Mouse (Mus musculus): ENCODE measurements at regions not wholly inside any gene's neighbourhood (a gene's known extent, or its start where the extent isn't known, plus 50 kb on each side); places are given as distances from the start of the nearest gene placed in this dataset.

- no peak overlapping the region for H3K4me3 ChIP-seq
- no peaks in the 10 kb centered on the region for H3K9me3 ChIP-seq
- WGBS: 50% methylated on average over 1 of the region's 1 CpGs
- H3K27ac ChIP-seq: no peak overlapping the region
- no peaks in the 10 kb centered on the region for H3K27me3 ChIP-seq (ENCODE audit: insufficient read depth, poor library complexity, severe bottlenecking)
- H3K4me1 ChIP-seq (replicated peaks): no peaks in the 10 kb centered on the region
- DNase-seq (ENCODE audit: low spot score): no peak
- no peaks in the 10 kb centered on the region for H3K36me3 ChIP-seq
Observed at GRCm38 (mm10) chr8:82618668-82619067, 155.3 kb downstream of the Zfp330 start.

- Histone ChIP-seq H3K27ac (no peak overlapping the region), H3K4me1 (replicated peaks) (no peaks in the 10 kb centered on the region), H3K9me3 (no peaks in the 10 kb centered on the region), H3K4me3 (no peak overlapping the region), H3K36me3 (no peaks in the 10 kb centered on the region), H3K27me3 (ENCODE audit: insufficient read depth, poor library complexity, severe bottlenecking) (no peaks in the 10 kb centered on the region)
- 62% methylated on average over 3 of the region's 3 CpGs for WGBS
- DNase-seq (ENCODE audit: low spot score): no peak
Observed at GRCm38 (mm10) chr8:82601556-82601955, 172.4 kb downstream of the Zfp330 start.

GRCm38 (mm10) chr8:82573434-82573833 is 170.4 kb upstream of the Il15 start:
- WGBS: 86% methylated on average over 1 of the region's 1 CpGs
- no peaks in the 10 kb centered on the region for H3K4me1 ChIP-seq (replicated peaks)
- H3K9me3 ChIP-seq: no peaks in the 10 kb centered on the region
- no peak for DNase-seq (ENCODE audit: low spot score)
- no peak overlapping the region for H3K27ac ChIP-seq
- no peaks in the 10 kb centered on the region for H3K36me3 ChIP-seq
- H3K27me3 ChIP-seq (ENCODE audit: insufficient read depth, poor library complexity, severe bottlenecking): no peaks in the 10 kb centered on the region
- no peak overlapping the region for H3K4me3 ChIP-seq

- Histone ChIP-seq H3K4me3 (no peak overlapping the region), H3K27ac (no peak overlapping the region), H3K36me3 (no peaks in the 10 kb centered on the region), H3K27me3 (ENCODE audit: insufficient read depth, poor library complexity, severe bottlenecking) (no peaks in the 10 kb centered on the region), H3K9me3 (no peaks in the 10 kb centered on the region), H3K4me1 (replicated peaks) (no peaks in the 10 kb centered on the region)
- DNase-seq (ENCODE audit: low spot score): no peak
Observed at GRCm38 (mm10) chr8:82538121-82538520, 135.1 kb upstream of the Il15 start.

GRCm38 (mm10) chr8:82529153-82529552 is 126.1 kb upstream of the Il15 start:
- no peaks in the 10 kb centered on the region for H3K4me1 ChIP-seq (replicated peaks)
- WGBS: 88% methylated on average over 3 of the region's 3 CpGs
- no peak for DNase-seq (ENCODE audit: low spot score)
- no peaks in the 10 kb centered on the region for H3K36me3 ChIP-seq
- no peak overlapping the region for H3K4me3 ChIP-seq
- no peaks in the 10 kb centered on the region for H3K27me3 ChIP-seq (ENCODE audit: insufficient read depth, poor library complexity, severe bottlenecking)
- H3K9me3 ChIP-seq: no peaks in the 10 kb centered on the region
- H3K27ac ChIP-seq: no peak overlapping the region

GRCm38 (mm10) chr8:82523866-82524265 is 120.8 kb upstream of the Il15 start:
- DNase-seq (ENCODE audit: low spot score): no peak
- WGBS: 95% methylated on average over 14 of the region's 14 CpGs
- Histone ChIP-seq H3K36me3 (no peaks in the 10 kb centered on the region), H3K4me1 (replicated peaks) (no peaks in the 10 kb centered on the region), H3K9me3 (no peaks in the 10 kb centered on the region), H3K27me3 (ENCODE audit: insufficient read depth, poor library complexity, severe bottlenecking) (no peaks in the 10 kb centered on the region), H3K27ac (no peak overlapping the region), H3K4me3 (no peak overlapping the region)

- no peaks in the 10 kb centered on the region for H3K4me1 ChIP-seq (replicated peaks)
- no peaks in the 10 kb centered on the region for H3K9me3 ChIP-seq
- H3K36me3 ChIP-seq: no peaks in the 10 kb centered on the region
- H3K4me3 ChIP-seq: no peak overlapping the region
- no peak overlapping the region for H3K27ac ChIP-seq
- no peaks in the 10 kb centered on the region for H3K27me3 ChIP-seq (ENCODE audit: insufficient read depth, poor library complexity, severe bottlenecking)
- 83% methylated on average over 2 of the region's 2 CpGs for WGBS
- no peak for DNase-seq (ENCODE audit: low spot score)
Observed at GRCm38 (mm10) chr8:82498496-82498895, 95.5 kb upstream of the Il15 start.

- Histone ChIP-seq H3K27ac (no peak overlapping the region), H3K4me1 (replicated peaks) (peaks cover 5% of the 10 kb centered on the region; the same call in 1 of the 2 replicates), H3K36me3 (no peaks in the 10 kb centered on the region), H3K27me3 (ENCODE audit: insufficient read depth, poor library complexity, severe bottlenecking) (no peaks in the 10 kb centered on the region), H3K4me3 (no peak overlapping the region), H3K9me3 (no peaks in the 10 kb centered on the region)
- 47% methylated on average over 5 of the region's 5 CpGs for WGBS
- no peak for DNase-seq (ENCODE audit: low spot score)
Observed at GRCm38 (mm10) chr8:82477856-82478255, 74.8 kb upstream of the Il15 start.

GRCm38 (mm10) chr8:82477426-82477769 is 74.4 kb upstream of the Il15 start:
- WGBS: 36% methylated on average over 2 of the region's 2 CpGs
- no peak overlapping the region for H3K4me3 ChIP-seq
- H3K27ac ChIP-seq: no peak overlapping the region

GRCm38 (mm10) chr8:82476708-82477425 is 73.8 kb upstream of the Il15 start:
- Histone ChIP-seq H3K36me3 (no peaks in the 10 kb centered on the region), H3K4me1 (replicated peaks) (peaks cover 5% of the 10 kb centered on the region; the same call in 1 of the 2 replicates), H3K27ac (no peak overlapping the region), H3K4me3 (no peak overlapping the region), H3K27me3 (ENCODE audit: insufficient read depth, poor library complexity, severe bottlenecking) (no peaks in the 10 kb centered on the region), H3K9me3 (no peaks in the 10 kb centered on the region)
- WGBS: 72% methylated on average over 7 of the region's 7 CpGs
- DNase-seq (ENCODE audit: low spot score): no peak

More at GRCm38 (mm10) chr8:82477426-82477769, 74.4 kb upstream of the Il15 start:
- H3K27me3 ChIP-seq (ENCODE audit: insufficient read depth, poor library complexity, severe bottlenecking): no peaks in the 10 kb centered on the region
- no peaks in the 10 kb centered on the region for H3K9me3 ChIP-seq
- peaks cover 5% of the 10 kb centered on the region; the same call in 1 of the 2 replicates for H3K4me1 ChIP-seq (replicated peaks)
- DNase-seq (ENCODE audit: low spot score): no peak
- H3K36me3 ChIP-seq: no peaks in the 10 kb centered on the region

GRCm38 (mm10) chr8:82473266-82473665 is 70.2 kb upstream of the Il15 start:
- no peaks in the 10 kb centered on the region for H3K27me3 ChIP-seq (ENCODE audit: insufficient read depth, poor library complexity, severe bottlenecking)
- H3K36me3 ChIP-seq: no peaks in the 10 kb centered on the region
- no peak for DNase-seq (ENCODE audit: low spot score)
- 82% methylated on average over 2 of the region's 2 CpGs for WGBS
- H3K27ac ChIP-seq: no peak overlapping the region
- H3K4me3 ChIP-seq: no peak overlapping the region
- peaks cover 5% of the 10 kb centered on the region; the same call in 1 of the 2 replicates for H3K4me1 ChIP-seq (replicated peaks)
- H3K9me3 ChIP-seq: no peaks in the 10 kb centered on the region

- no peak for DNase-seq (ENCODE audit: low spot score)
- Histone ChIP-seq H3K9me3 (no peaks in the 10 kb centered on the region), H3K4me1 (replicated peaks) (no peaks in the 10 kb centered on the region), H3K36me3 (no peaks in the 10 kb centered on the region), H3K27me3 (ENCODE audit: insufficient read depth, poor library complexity, severe bottlenecking) (no peaks in the 10 kb centered on the region), H3K4me3 (no peak overlapping the region), H3K27ac (no peak overlapping the region)
- WGBS: no CpG with 5 or more reads among the region's 1 CpGs
Observed at GRCm38 (mm10) chr8:82471825-82472224, 68.8 kb upstream of the Il15 start.

GRCm38 (mm10) chr8:82469824-82470223 is 66.8 kb upstream of the Il15 start:
- no peak overlapping the region for H3K27ac ChIP-seq
- no peaks in the 10 kb centered on the region for H3K27me3 ChIP-seq (ENCODE audit: insufficient read depth, poor library complexity, severe bottlenecking)
- no peak overlapping the region for H3K4me3 ChIP-seq
- no peaks in the 10 kb centered on the region for H3K36me3 ChIP-seq
- no peaks in the 10 kb centered on the region for H3K9me3 ChIP-seq
- H3K4me1 ChIP-seq (replicated peaks): no peaks in the 10 kb centered on the region
- DNase-seq (ENCODE audit: low spot score): no peak

GRCm38 (mm10) chr8:82462841-82463240 is 59.8 kb upstream of the Il15 start:
- Histone ChIP-seq H3K9me3 (no peaks in the 10 kb centered on the region), H3K27me3 (ENCODE audit: insufficient read depth, poor library complexity, severe bottlenecking) (no peaks in the 10 kb centered on the region), H3K27ac (no peak overlapping the region), H3K36me3 (no peaks in the 10 kb centered on the region), H3K4me3 (no peak overlapping the region), H3K4me1 (replicated peaks) (no peaks in the 10 kb centered on the region)
- no peak for DNase-seq (ENCODE audit: low spot score)
